Mouse (Mus musculus): ENCODE data around the gene Pmepa1.

GRCm38 (mm10) chr2:173183311-173183710 is 93.0 kb downstream of the Pmepa1 start:
- no peak for TF ChIP-seq POLR2A (IDR thresholded peaks at IDR 0.05; ENCODE audit: control insufficient read depth in 1 of 2, insufficient read depth in 1 of 2, low read depth in 1 of 2, low read length in 2 of 2, poor library complexity in 1 of 2)
- TF ChIP-seq TAL1 (IDR thresholded peaks at IDR 0.05; ENCODE audit: low read length), result no peak
- no peak for TF ChIP-seq POLR2AphosphoS5 (IDR thresholded peaks at IDR 0.05; ENCODE audit: borderline replicate concordance, low read depth, low read length)
- TF ChIP-seq CTCF (IDR thresholded peaks at IDR 0.05 in 2 of 3, conservative IDR thresholded peaks at IDR 0.05 in 1 of 3; ENCODE audit: control insufficient read depth in 1 of 3, insufficient read depth in 1 of 3, low read depth in 2 of 3, low read length in 3 of 3, poor library complexity in 1 of 3, severe bottlenecking in 1 of 3), result no peak
- TF ChIP-seq CHD1 (IDR thresholded peaks at IDR 0.05; ENCODE audit: low read depth, low read length), result no peak

All from MEL (cell line).